Mouse (Mus musculus): ENCODE results near the gene Lnpk. TPM values are rescaled to one million over a fixed set of nuclear protein-coding genes. Genes with fewer than 3 reads are reported as not detected.

Lnpk gene
- total RNA-seq (2018; cell fraction: chromatin; rRNA removed): 100 to 1,000 TPM in 1 of 26 experiments, 10 to 100 TPM in 25; 24.6 to 159 (median 49.6) TPM
- 10 to 100 TPM; 10.6 to 20.1 (median 14.1) TPM for total RNA-seq (2018; cell fraction: cytosol; rRNA removed)
- 100 to 1,000 TPM in 1 of 26 experiments, 10 to 100 TPM in 25; 17.1 to 140 (median 29.9) TPM for total RNA-seq (2018; cell fraction: nucleus; rRNA removed)
- polyA plus RNA-seq (2018): 7.5 to 17.7 TPM (median 10.7 TPM) in 3 replicates

- H3K79me2 ChIP-seq (ENCODE audit: inconsistent target): peaks cover 45% of the 10 kb centered on the region
- under 1% methylated on average over 33 of the region's 34 CpGs for WGBS (ENCODE audit: missing documents)
- H3K27ac ChIP-seq: peak within 1 kb of the TSS; percentile 17; the same call in 1 of the 2 replicates
- H3K36me3 ChIP-seq (ENCODE audit: inconsistent target): no peaks in the 10 kb centered on the region
- H3K4me3 ChIP-seq (ENCODE audit: inconsistent target): peak within 1 kb of the TSS; percentile 80
These were observed at the start of gene Lnpk for GRCm38 (mm10) chr2:74578843-74579489. Gene Lnpk, minus strand, starts transcription at chr2:74579435.

- no peaks in the 10 kb centered on the region for H3K36me3 ChIP-seq (ENCODE audit: inconsistent target)
- no peak overlapping the region for H3K27ac ChIP-seq
- no peaks in the 10 kb centered on the region for H3K79me2 ChIP-seq (ENCODE audit: inconsistent target)
- WGBS (ENCODE audit: missing documents): 89% methylated on average over 10 of the region's 10 CpGs
- no peak overlapping the region for H3K4me3 ChIP-seq (ENCODE audit: inconsistent target)
These were observed 41.1 kb upstream of the Lnpk start for GRCm38 (mm10) chr2:74620368-74620767.

- Histone ChIP-seq H3K36me3 (ENCODE audit: inconsistent target) (no peaks in the 10 kb centered on the region), H3K79me2 (ENCODE audit: inconsistent target) (no peaks in the 10 kb centered on the region), H3K4me3 (ENCODE audit: inconsistent target) (no peak overlapping the region), H3K27ac (no peak overlapping the region)
- 94% methylated on average over 2 of the region's 3 CpGs for WGBS (ENCODE audit: missing documents)
These were observed 40.5 kb upstream of the Lnpk start for GRCm38 (mm10) chr2:74619676-74620246.

GRCm38 (mm10) chr2:74617706-74618105 is 38.5 kb upstream of the Lnpk start:
- H3K4me3 ChIP-seq (ENCODE audit: inconsistent target): no peak overlapping the region
- no peak overlapping the region for H3K27ac ChIP-seq
- no peaks in the 10 kb centered on the region for H3K79me2 ChIP-seq (ENCODE audit: inconsistent target)
- no peaks in the 10 kb centered on the region for H3K36me3 ChIP-seq (ENCODE audit: inconsistent target)
- WGBS (ENCODE audit: missing documents): 91% methylated on average over 9 of the region's 9 CpGs

- 100% methylated on average over 4 of the region's 4 CpGs for WGBS (ENCODE audit: missing documents)
- Histone ChIP-seq H3K79me2 (ENCODE audit: inconsistent target) (no peaks in the 10 kb centered on the region), H3K27ac (no peak overlapping the region), H3K4me3 (ENCODE audit: inconsistent target) (no peak overlapping the region), H3K36me3 (ENCODE audit: inconsistent target) (no peaks in the 10 kb centered on the region)
These were observed 32.2 kb upstream of the Lnpk start for GRCm38 (mm10) chr2:74611406-74611805.

- H3K27ac ChIP-seq: no peak overlapping the region
- no peaks in the 10 kb centered on the region for H3K79me2 ChIP-seq (ENCODE audit: inconsistent target)
- H3K4me3 ChIP-seq (ENCODE audit: inconsistent target): no peak overlapping the region
- H3K36me3 ChIP-seq (ENCODE audit: inconsistent target): no peaks in the 10 kb centered on the region
These were observed 30.1 kb upstream of the Lnpk start for GRCm38 (mm10) chr2:74609350-74609749.

- Histone ChIP-seq H3K4me3 (ENCODE audit: inconsistent target) (no peak overlapping the region), H3K79me2 (ENCODE audit: inconsistent target) (no peaks in the 10 kb centered on the region), H3K36me3 (ENCODE audit: inconsistent target) (no peaks in the 10 kb centered on the region), H3K27ac (no peak overlapping the region)
- 1% methylated on average over 5 of the region's 5 CpGs for WGBS (ENCODE audit: missing documents)
These were observed 27.0 kb upstream of the Lnpk start for GRCm38 (mm10) chr2:74606087-74606760.

- Histone ChIP-seq H3K36me3 (ENCODE audit: inconsistent target) (no peaks in the 10 kb centered on the region), H3K79me2 (ENCODE audit: inconsistent target) (no peaks in the 10 kb centered on the region), H3K27ac (no peak overlapping the region), H3K4me3 (ENCODE audit: inconsistent target) (no peak overlapping the region)
- WGBS (ENCODE audit: missing documents): 81% methylated on average over 3 of the region's 3 CpGs
These were observed 24.8 kb upstream of the Lnpk start for GRCm38 (mm10) chr2:74604011-74604410.

- Histone ChIP-seq H3K36me3 (ENCODE audit: inconsistent target) (no peaks in the 10 kb centered on the region), H3K79me2 (ENCODE audit: inconsistent target) (no peaks in the 10 kb centered on the region), H3K4me3 (ENCODE audit: inconsistent target) (no peak overlapping the region), H3K27ac (no peak overlapping the region)
- WGBS (ENCODE audit: missing documents): 93% methylated on average over 5 of the region's 5 CpGs
These were observed 23.2 kb upstream of the Lnpk start for GRCm38 (mm10) chr2:74602483-74602882.

- no peak overlapping the region for H3K4me3 ChIP-seq (ENCODE audit: inconsistent target)
- WGBS (ENCODE audit: missing documents): 55% methylated on average over 3 of the region's 3 CpGs
- no peaks in the 10 kb centered on the region for H3K36me3 ChIP-seq (ENCODE audit: inconsistent target)
- H3K79me2 ChIP-seq (ENCODE audit: inconsistent target): no peaks in the 10 kb centered on the region
- no peak overlapping the region for H3K27ac ChIP-seq
These were observed 17.9 kb upstream of the Lnpk start for GRCm38 (mm10) chr2:74597169-74597568.

- no peak overlapping the region for H3K27ac ChIP-seq
These were observed 16.9 kb upstream of the Lnpk start for GRCm38 (mm10) chr2:74596094-74596493.

GRCm38 (mm10) chr2:74578146-74578842 is 941 bp downstream of the Lnpk start:
- H3K27ac ChIP-seq: peak overlapping the region; percentile 17; the same call in 1 of the 2 replicates
- H3K4me3 ChIP-seq (ENCODE audit: inconsistent target): peak overlapping the region; percentile 80
- H3K79me2 ChIP-seq (ENCODE audit: inconsistent target): peaks cover 51% of the 10 kb centered on the region
- 1% methylated on average over 55 of the region's 55 CpGs for WGBS (ENCODE audit: missing documents)
- no peaks in the 10 kb centered on the region for H3K36me3 ChIP-seq (ENCODE audit: inconsistent target)

More at GRCm38 (mm10) chr2:74596094-74596493, 16.9 kb upstream of the Lnpk start:
- Histone ChIP-seq H3K79me2 (ENCODE audit: inconsistent target) (no peaks in the 10 kb centered on the region), H3K36me3 (ENCODE audit: inconsistent target) (no peaks in the 10 kb centered on the region), H3K4me3 (ENCODE audit: inconsistent target) (no peak overlapping the region)

GRCm38 (mm10) chr2:74570390-74570789 is 8.8 kb downstream of the Lnpk start:
- WGBS (ENCODE audit: missing documents): 94% methylated on average over 4 of the region's 4 CpGs
- Histone ChIP-seq H3K79me2 (ENCODE audit: inconsistent target) (peaks cover 26% of the 10 kb centered on the region), H3K27ac (no peak overlapping the region), H3K36me3 (ENCODE audit: inconsistent target) (no peaks in the 10 kb centered on the region), H3K4me3 (ENCODE audit: inconsistent target) (no peak overlapping the region)

GRCm38 (mm10) chr2:74559822-74560221 is 19.4 kb downstream of the Lnpk start:
- 93% methylated on average over 2 of the region's 2 CpGs for WGBS (ENCODE audit: missing documents)
- Histone ChIP-seq H3K79me2 (ENCODE audit: inconsistent target) (no peaks in the 10 kb centered on the region), H3K36me3 (ENCODE audit: inconsistent target) (no peaks in the 10 kb centered on the region), H3K4me3 (ENCODE audit: inconsistent target) (no peak overlapping the region), H3K27ac (no peak overlapping the region)
